Mouse (Mus musculus): ENCODE results near the gene Rab12. TPM values are rescaled to one million over a fixed set of nuclear protein-coding genes. Genes with fewer than 3 reads are reported as not detected.

The Rab12 gene
- total RNA-seq, 2 experiments from 2014 or later = 155 to 162 TPM

DNA sequence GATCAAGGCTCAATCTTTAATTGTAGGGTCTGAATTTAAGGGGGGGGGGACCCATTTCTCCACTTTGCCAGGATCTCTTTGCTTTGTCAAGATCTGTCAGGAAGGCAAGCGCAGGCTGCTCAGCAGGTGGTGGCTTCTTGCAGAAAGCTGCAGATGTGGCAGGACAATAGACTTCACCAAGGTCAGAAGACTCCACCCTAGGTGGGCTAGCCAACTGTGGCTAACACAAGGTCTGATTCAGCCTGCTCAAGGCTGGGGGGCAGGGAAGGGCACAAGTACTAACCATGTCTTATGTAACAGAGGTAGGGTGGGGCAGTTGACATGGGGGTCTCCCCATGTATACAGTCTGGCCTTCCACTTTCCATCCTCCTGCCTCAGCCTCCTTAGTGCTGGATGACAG is 62.3 kb downstream of the Rab12 start:
- intact Hi-C loops (cut with DNase I) = no loop called here
- peak in 1 of 2 experiments; percentile 36 for DNase-seq (ENCODE audit: extremely low spot score in 1 of 2, low spot score in 2 of 2)

DNA sequence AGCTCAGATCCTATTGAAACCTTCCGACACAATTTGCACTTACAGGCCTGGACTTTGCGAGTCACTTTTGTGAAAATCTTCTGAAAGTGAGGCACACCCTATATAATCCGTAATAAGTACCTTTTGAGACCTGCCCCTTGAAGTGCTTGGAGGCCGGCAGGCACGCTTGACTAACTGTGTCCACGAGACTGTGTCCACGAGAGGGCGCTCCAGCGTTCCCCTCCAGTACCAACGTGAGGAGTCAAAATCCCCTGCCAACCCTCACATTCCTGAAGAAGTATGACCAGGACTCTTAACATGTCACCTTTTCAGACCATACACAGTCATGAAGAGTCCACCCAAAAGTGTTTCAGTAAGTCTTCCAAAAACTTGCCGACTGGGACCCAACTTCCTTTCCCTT is 68.4 kb downstream of the Rab12 start:
- intact Hi-C loops (cut with DNase I) = loop anchor here (2.0 to 5.0 kb wide), 2 partner anchors 36 to 216 kb away; no protein-coding TSS in a partner anchor
- peak; percentile 83 to 92 for DNase-seq (ENCODE audit: extremely low spot score in 1 of 2, low spot score in 2 of 2)

DNA sequence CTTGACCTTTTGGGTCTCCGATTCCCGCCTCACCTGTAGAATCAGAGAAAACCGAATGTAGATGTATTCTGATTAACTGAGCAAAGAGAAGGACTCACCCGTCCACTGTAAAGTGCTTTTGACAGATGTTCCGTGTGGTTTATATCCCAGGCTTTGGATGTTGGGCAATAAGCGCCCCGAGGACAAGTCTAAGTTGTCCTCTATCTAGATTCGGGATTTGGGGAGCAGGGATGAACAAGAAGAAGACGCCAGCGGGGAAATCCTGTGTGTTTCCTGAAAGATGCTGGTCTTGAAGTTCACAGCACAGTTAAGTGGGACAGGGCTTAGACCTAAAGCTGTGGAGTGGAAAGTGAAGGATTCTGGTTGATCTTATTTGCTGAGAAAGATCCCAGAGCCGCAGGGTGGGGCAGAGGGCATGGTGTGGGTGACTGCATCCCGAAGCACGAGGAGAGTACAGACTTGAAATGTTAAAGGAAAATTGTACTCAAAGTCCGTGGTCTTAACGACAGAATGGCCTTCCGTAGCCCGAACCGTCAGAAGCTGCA is 68.9 kb downstream of the Rab12 start:
- no peak for DNase-seq (ENCODE audit: extremely low spot score in 1 of 2, low spot score in 2 of 2)
- intact Hi-C loops (cut with DNase I) = loop anchor here (2.0 to 5.0 kb wide), 2 partner anchors 37 to 216 kb away; no protein-coding TSS in a partner anchor

DNA sequence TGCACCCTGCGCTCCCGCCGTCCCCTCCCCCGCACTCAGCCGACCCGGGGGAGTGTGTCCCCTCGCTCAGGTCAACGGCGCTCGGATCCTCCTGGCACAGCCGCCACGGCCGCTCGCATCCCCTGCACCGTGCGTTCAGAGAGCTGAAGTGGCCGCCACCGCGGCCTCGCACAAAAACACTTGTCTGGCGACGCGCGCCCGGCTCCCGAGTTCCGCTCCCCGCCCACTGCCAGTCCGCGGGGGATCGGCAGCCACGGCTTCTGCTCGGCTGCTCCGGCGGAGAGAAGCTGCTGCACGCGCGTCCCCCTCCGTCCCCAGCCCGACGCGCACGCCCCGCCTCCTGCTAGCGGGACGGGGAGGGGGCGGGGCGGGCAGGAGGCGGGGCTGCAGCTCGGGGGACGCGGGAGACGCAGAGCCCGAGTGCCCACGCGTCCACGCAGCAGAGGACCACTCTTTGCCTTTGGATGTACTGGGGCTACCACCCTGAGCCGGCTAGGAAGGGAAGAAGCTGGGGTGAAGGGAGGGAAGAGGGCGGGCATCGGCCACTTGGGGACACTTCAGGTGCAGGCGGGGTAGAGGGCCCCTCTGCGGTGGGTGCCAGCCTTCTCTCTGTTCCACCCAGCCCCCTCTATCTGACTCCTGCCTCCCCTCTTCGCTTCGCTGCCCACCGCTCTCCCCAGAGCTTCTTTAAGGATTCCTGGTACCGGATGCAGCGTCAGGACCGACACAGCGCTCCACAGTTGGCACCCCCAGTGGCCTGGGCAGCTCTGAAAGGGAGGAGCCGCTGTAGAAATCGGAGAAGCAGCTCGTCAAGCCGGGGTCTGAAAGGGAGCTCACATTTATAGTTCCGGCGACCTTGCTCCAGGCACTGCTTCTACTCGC is 69.8 kb downstream of the Rab12 start, which contains the start of gene Mtcl1:
Gene Mtcl1, minus strand, starts transcription at position 291 of the 882 bp plus-strand sequence.
- intact Hi-C loops (cut with DNase I) = loop anchor here (2.0 to 5.0 kb wide), 3 partner anchors 38 to 215 kb away; no protein-coding TSS in a partner anchor
- DNase-seq (ENCODE audit: extremely low spot score in 1 of 2, low spot score in 2 of 2) = peak; percentile 74 to 94

DNA sequence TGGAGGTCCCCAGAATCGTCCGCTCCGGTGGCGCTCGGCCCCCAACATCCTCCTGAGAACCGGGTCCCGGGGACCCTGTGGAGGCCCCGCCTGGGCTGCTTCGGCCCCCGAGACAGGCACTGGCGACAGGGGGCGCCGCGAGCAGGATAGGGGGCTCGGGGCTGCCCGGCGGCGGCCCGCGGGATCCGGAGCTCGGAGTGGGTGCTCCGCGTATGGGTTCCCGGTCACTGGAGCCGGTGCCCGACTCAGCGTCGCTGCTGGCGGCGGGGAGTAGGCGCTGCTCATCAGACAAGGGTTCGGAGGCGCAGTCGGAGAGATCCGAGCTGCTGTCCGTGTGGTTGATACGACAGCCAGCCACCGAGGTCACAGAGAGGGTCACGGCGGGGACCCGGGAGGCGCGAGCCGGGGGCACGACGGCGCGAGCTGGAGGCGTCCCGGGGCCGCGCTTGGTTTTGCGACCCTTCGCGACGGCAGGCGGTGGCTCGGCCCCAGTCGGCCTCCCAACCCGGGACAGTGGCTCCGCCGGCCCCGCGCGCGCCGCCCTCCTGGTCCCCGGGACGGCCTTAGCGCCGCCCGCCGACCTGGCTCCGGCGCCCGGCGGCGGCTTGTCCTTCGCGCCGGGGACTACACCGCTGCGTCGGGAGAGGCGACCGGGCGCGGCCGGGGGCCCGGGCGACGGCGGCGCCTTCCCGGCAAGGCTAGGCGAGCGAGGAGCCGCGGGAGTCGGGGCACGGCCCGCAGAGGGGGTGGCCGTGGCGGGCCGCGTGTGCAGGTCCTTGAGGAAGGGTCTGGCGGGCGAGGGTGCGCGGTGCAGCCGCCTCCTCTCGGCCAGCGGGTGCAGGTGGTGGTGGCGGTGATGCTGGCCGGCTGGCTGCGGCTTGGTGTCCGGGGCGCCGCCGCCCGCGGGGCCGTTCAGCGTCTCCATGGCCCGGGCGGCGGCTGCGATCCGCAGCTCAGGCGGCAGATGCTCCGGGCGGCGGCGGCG is 70.8 kb downstream of the Rab12 start:
- intact Hi-C loops (cut with DNase I) = loop anchor here (2.0 kb wide), 1 partner anchor 98 kb away; no protein-coding TSS in a partner anchor

DNA sequence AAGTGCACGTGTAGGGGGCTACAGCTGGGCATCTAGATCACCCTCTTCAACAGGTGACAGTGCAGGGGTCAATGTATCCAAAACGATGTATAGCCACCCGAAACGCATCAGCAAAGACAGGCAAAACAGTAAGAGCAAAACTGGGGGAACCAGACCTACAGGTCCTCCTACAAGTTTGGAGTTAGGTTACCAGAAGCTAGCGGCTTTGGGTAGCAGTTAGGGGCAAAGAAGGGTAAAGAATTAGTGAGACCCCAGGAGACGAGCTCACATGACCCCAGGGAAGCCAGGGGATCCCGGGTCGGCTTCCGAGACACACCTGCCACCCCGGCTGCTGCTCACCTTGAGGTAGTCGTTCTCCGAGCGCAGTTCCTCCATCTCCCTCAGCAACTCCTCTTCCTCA is 71.6 kb downstream of the Rab12 start:
- DNase-seq (ENCODE audit: extremely low spot score in 1 of 2, low spot score in 2 of 2) = no peak
- intact Hi-C loops (cut with DNase I) = loop anchor here (2.0 kb wide), 1 partner anchor 97 kb away; no protein-coding TSS in a partner anchor

More for the DNA sequence above, 70.8 kb downstream of the Rab12 start:
- DNase-seq (ENCODE audit: extremely low spot score in 1 of 2, low spot score in 2 of 2) = peak in 1 of 2 experiments; percentile 80

DNA sequence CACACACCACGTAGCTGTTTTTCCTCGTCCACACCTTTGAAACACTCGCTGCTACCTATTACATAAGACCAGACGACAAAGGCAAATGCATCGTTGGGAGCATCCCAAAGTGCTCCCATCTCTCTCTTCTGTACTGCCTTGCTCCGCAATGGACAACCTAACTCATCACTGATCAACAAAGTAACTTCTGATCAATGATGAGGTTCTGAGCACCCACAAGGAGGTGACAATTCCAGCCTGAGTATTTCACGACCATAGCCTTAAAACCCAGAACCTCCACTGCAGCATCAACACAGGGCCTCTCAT is 72.6 kb downstream of the Rab12 start:
- no peak for DNase-seq (ENCODE audit: extremely low spot score in 1 of 2, low spot score in 2 of 2)
- intact Hi-C loops (cut with DNase I) = no loop called here

DNA sequence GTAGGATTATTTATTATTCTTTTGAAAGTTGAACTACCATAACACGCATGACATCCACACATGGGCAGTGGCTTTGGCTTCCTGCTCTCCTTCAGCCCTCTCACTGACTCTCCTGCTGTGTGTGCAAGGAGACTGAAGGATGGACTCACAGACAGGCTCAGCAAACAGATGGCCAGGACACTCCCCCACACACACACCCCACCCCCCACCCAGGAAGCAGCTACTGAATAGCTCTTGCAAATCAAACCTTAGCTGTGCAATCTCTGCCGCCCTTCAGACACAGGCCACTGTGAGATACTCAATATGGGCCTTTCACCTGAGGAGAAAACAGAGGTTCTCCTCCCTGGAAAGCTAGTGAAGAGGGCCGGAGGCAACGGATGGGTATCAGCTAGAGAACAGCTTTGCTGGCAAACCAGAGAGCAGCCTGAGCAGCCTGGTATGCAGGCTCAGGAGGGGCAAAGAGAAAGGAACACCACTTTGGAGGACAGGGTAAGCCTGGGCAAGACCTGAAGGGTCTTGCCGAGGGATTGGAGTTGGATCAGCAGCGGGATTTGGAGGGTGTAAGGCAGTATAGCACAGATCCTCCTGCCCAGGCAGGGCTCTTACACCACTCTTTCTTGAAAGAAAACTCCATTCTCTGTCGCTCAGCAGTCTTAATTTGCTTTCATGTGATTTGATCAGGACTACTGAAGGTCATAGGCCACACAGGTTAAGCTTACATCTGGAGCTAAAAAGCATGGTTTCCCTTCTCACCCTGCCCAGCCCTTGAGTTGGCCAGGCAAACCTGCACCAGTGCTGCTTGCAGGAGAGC is 73.1 kb downstream of the Rab12 start:
- intact Hi-C loops (cut with DNase I) = no loop called here
- no peak for DNase-seq (ENCODE audit: extremely low spot score in 1 of 2, low spot score in 2 of 2)

Other genes with a start within 250 kb of the Rab12 start
- 10 to 100 TPM; 65.9 to 67.3 TPM for gene Mtcl1, start 70.0 kb downstream of the Rab12 start, total RNA-seq (2021)
- under 1 TPM in 1 of 2 experiments, not detected in 1; 0.17 TPM for gene Themis3, start 74.9 kb upstream of the Rab12 start, total RNA-seq (2021)

All from left cerebral cortex, postnatal 10 days (tissue).